Mouse (Mus musculus) Muller cell, postnatal 12 days (primary cell): ENCODE results near the gene Cyp2f2.
A peak's percentile ranks its signal among the peaks of the same experiment; 100 is the strongest.

ENCODE experiments used
- DNase-seq: peaks from one replicate; pipeline ENCODE4 v3.0.0-alpha.2; 2015; ENCODE audit errors: inconsistent ontology term

The Cyp2f2 gene

DNA sequence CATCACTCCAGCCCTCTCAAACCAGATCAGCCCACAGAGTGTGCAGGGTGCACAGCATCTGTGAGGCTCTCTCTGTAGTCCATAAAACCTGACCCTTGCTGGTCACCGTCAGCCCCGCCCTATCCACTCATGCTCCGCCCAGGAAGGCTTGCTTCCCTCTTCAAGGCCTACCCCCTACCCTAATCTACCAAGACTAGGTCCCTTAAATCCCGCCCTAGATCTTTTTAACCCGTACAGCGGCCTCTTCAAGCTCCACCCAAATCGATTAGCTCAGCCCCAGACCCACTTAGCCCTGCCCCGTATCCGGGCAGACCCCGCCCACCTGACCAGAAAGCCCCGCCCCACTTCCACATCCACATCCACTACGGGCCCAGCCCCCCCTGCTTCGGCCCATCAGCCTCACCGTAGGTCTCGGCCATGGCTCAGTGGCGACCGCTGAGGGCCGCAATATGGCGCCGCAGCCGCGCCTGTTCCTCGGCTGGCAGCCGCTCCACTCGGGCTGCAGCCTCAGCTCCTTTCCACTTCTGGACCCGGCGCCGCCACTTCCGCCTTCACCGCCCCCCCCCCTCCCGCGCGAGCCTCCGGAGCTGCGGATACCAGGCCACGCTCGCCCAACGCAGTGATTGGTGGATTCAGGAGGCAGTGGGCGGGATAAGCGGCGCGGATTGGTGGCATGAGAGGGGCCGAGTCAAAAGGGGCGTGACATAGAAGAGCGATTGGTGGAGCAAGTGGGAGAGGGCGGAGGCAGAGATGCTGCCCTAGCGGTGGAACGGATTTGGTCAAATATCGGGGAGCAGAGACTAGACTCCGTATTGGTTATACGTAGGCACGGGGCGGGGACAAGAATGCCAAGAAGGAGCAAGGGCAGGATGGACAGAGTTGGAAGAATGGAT is 58.9 kb downstream of the Cyp2f2 start, which contains the start of gene Rab4b:
TSS of gene Rab4b (minus strand) at position 573 of the 893 bp plus-strand sequence.
- peak; percentile 99 for DNase-seq

DNA sequence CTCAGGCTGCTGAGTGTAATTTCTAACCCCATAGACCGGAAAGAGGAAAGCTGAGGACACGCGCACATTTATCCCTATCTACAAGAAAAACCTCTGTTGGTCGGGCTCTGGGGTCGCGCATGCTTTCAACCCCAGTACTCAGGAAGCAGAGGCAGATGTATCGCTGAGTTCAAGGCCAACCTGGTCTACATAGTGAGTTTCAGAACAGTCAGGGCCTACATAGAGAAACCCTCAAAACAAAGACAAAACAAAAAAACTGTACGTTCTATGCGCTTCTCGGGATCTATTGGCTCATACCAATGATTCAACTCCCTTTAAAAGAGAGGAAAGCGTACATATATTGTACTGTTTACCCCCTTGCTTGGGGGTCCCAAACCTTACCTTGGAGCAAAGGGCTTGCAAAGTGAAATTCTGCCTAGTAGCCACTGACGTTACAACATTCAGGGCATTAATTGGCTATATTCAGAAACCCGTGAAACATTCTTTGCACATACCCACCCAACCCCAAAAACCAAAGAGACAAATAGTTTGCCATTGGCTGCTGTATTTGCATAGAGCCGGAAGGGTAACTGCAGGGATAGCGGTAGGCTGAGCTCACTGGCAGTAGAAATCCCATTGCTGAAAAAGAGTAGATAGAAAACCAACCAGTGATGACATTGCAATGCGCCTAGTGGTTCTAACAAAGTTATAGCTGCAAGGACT is 59.7 kb downstream of the Cyp2f2 start:
- peak; percentile 16 for DNase-seq

DNA sequence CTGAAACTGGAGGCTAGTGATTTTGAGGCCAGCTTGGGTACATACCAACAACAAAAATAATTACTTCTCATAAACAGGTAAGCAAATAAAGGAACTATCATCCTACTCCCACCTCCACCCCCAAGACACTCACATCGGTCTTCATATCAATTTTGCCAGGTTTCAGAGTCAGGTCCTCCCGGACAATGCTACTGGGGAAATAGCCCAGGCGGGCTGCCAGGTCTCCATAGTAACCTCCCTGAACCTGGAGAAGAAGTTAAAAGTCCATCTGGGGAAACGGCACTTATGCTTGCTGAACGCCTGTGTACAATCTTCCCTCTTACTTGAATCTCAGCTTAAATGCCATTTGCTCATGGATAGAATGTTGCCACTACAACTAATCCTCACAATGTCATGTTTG is 60.3 kb downstream of the Cyp2f2 start:
- no peak for DNase-seq

DNA sequence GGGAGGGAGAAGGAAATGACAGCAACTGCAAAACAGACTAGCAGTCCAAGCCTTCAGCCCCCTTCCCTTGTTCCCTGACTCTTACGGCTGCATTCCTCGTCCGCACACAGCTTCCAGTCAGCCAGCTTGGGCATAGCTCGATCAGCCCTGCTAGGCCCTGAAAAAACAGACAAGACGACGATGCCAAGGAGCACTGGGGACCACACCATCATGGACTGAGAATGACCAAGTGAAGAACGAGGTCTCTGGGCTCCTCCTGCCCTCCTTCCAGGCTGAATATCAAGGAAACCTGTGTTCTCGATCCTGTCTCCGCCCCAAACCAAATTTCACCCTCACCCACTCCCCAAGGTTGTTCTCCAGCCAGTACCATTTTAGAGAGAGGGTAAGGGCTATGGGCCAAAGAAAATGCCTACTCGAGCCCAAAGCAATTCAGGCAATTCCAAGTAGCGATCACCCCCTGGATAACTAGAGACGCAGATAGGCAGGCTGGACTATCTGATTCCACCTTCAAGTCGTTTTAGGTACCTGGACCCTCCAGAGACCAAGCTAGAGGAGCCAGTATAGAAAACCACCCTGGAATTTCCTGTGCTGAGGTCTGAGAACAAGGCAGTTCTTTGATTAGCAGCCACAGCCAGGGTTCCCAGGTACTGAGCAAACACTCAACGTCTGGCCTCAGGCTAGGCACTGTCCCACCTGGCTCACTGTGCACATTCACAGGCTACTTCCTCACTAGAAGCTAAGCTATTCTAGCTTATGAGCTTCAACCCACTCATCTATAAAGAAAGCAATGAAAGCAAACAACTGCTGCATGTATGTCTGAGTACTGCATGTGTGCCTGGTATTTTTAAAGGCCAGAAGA is 61.4 kb downstream of the Cyp2f2 start, which contains the start of the genes Gm21983 and Mia:
TSS of gene Gm21983 (minus strand) at position 250 of the 859 bp plus-strand sequence.
TSS of gene Mia (minus strand) at position 321 of the 859 bp plus-strand sequence.
- no peak for DNase-seq

DNA sequence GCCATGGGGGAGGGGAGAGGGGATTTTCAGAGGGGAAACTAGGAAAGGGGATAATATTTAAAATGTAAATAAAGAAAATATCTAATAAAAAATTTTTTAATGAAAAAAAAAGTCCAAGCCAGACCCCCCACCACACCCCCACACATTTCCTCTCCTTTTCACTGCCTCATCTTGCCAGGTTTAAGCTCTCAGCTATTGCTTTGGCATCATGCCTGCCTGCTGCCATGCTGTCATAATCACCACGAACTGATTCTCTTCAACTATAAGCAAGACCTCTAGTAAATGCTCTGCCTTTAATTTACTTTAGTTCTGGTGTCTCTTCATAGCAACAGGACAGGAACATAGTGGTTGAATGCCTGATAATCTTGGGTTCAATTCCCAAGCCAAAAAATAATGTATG is 62.8 kb downstream of the Cyp2f2 start:
- no peak for DNase-seq
